Mouse (Mus musculus) v-Abl transformed pro-B cells (cell line): ENCODE measurements around the gene Mt3.
"Not testable (repeated sequence)": the region's sequence is repeated elsewhere in the genome, so short reads cannot be mapped to it uniquely, and the experiment has no call there.

ENCODE experiments used
- in situ Hi-C, 2 experiments: fragments of 400-800 bp; cut with MboI; formaldehyde crosslinking; loops; one replicate each; pipeline ENCODE4 v1.15.1; 2025; ENCODE audit not compliant: unreplicated experiment in 2 of 2

The Mt3 gene

GRCm38 (mm10) chr8:94152513-94153300, at the start of gene Mt3:
Gene Mt3 (plus strand): TSS chr8:94152607.
- in situ Hi-C loops = no loop called here

GRCm38 (mm10) chr8:94104146-94104545, 48.3 kb upstream of the Mt3 start:
- in situ Hi-C loops = loop anchor here (5.0 to 10.0 kb wide), 2 partner anchors 88 to 101 kb away; no protein-coding TSS in a partner anchor

- in situ Hi-C loops = loop anchor here in 1 of 2 experiments (10.0 kb wide), 1 partner anchor 97 kb away; no protein-coding TSS in a partner anchor
Measured at GRCm38 (mm10) chr8:94107871-94108270, 44.5 kb upstream of the Mt3 start.

GRCm38 (mm10) chr8:94109396-94109795, 43.0 kb upstream of the Mt3 start:
- in situ Hi-C loops = loop anchor here in 1 of 2 experiments (10.0 kb wide), 1 partner anchor 95 kb away; no protein-coding TSS in a partner anchor

- in situ Hi-C loops = loop anchor here in 1 of 2 experiments (10.0 kb wide), 1 partner anchor 95 kb away; no protein-coding TSS in a partner anchor
Measured at GRCm38 (mm10) chr8:94109835-94110234, 42.6 kb upstream of the Mt3 start.

- in situ Hi-C loops = no loop called here
Measured at GRCm38 (mm10) chr8:94110526-94111177, 41.8 kb upstream of the Mt3 start.

- in situ Hi-C loops = no loop called here
Measured at GRCm38 (mm10) chr8:94113435-94113834, 39.0 kb upstream of the Mt3 start.

- in situ Hi-C loops = no loop called here
Measured at GRCm38 (mm10) chr8:94113972-94114371, 38.4 kb upstream of the Mt3 start.

GRCm38 (mm10) chr8:94118776-94119430, 33.5 kb upstream of the Mt3 start:
- in situ Hi-C loops = no loop called here

- in situ Hi-C loops = no loop called here
Measured at GRCm38 (mm10) chr8:94121625-94122024, 30.8 kb upstream of the Mt3 start.

GRCm38 (mm10) chr8:94122711-94123468, 29.5 kb upstream of the Mt3 start:
- in situ Hi-C loops = no loop called here

- in situ Hi-C loops = no loop called here
Measured at GRCm38 (mm10) chr8:94127711-94128110, 24.7 kb upstream of the Mt3 start.

GRCm38 (mm10) chr8:94129133-94129789, 23.1 kb upstream of the Mt3 start:
- in situ Hi-C loops = no loop called here

GRCm38 (mm10) chr8:94130126-94130525, 22.3 kb upstream of the Mt3 start:
- in situ Hi-C loops = no loop called here

- in situ Hi-C loops = no loop called here
Measured at GRCm38 (mm10) chr8:94132096-94132495, 20.3 kb upstream of the Mt3 start.

GRCm38 (mm10) chr8:94134601-94135000, 17.8 kb upstream of the Mt3 start:
- in situ Hi-C loops = not testable (repeated sequence)

GRCm38 (mm10) chr8:94135556-94135955, 16.9 kb upstream of the Mt3 start:
- in situ Hi-C loops = no loop called here

GRCm38 (mm10) chr8:94136192-94136591, 16.2 kb upstream of the Mt3 start:
- in situ Hi-C loops = no loop called here

GRCm38 (mm10) chr8:94136933-94137332, 15.5 kb upstream of the Mt3 start, which contains the start of gene Mt4:
Gene Mt4 (plus strand): TSS chr8:94137197.
- in situ Hi-C loops = no loop called here

- in situ Hi-C loops = no loop called here
Measured at GRCm38 (mm10) chr8:94140266-94140795, 12.1 kb upstream of the Mt3 start.
